Mouse (Mus musculus): Measurements from ENCODE around the gene a. TPM values are rescaled to one million over a fixed set of nuclear protein-coding genes. Genes with fewer than 3 reads are reported as not detected.

Gene a
- polyA plus RNA-seq, 1 experiment: not detected

Other genes starting within 250 kb of the a start
- gene 1700003F12Rik, start 244.3 kb upstream of the a start, polyA plus RNA-seq (2012; ENCODE audit: insufficient read depth, insufficient read length, missing spikeins): not detected in 2 replicates
- gene Actl10, start 239.6 kb upstream of the a start, polyA plus RNA-seq (2012; ENCODE audit: insufficient read depth, insufficient read length, missing spikeins): not detected in 2 replicates
- not detected in 2 replicates for gene Necab3, start 232.5 kb upstream of the a start, polyA plus RNA-seq (2012; ENCODE audit: insufficient read depth, insufficient read length, missing spikeins)
- gene E2f1, start 221.5 kb upstream of the a start, polyA plus RNA-seq (2012; ENCODE audit: insufficient read depth, insufficient read length, missing spikeins): 0.63 and 1.3 TPM in 2 replicates
- 44.4 and 59.3 TPM in 2 replicates for gene Pxmp4, start 187.7 kb upstream of the a start, polyA plus RNA-seq (2012; ENCODE audit: insufficient read depth, insufficient read length, missing spikeins)
- gene Zfp341, start 178.1 kb upstream of the a start, polyA plus RNA-seq (2012; ENCODE audit: insufficient read depth, insufficient read length, missing spikeins): 0.71 and 0.88 TPM in 2 replicates
- not detected in 2 replicates for gene 4930519P11Rik, start 178.0 kb upstream of the a start, polyA plus RNA-seq (2012; ENCODE audit: insufficient read depth, insufficient read length, missing spikeins)
- 108 TPM in 2 replicates for gene Chmp4b, start 139.7 kb upstream of the a start, polyA plus RNA-seq (2012; ENCODE audit: insufficient read depth, insufficient read length, missing spikeins)
- not detected in 2 replicates for gene Gm14214, start 21.4 kb upstream of the a start, polyA plus RNA-seq (2012; ENCODE audit: insufficient read depth, insufficient read length, missing spikeins)
- 51.8 and 60.5 TPM in 2 replicates for gene Raly, start 306 bp upstream of the a start, polyA plus RNA-seq (2012; ENCODE audit: insufficient read depth, insufficient read length, missing spikeins)
- 65.4 and 71.7 TPM in 2 replicates for gene Eif2s2, start 101.5 kb downstream of the a start, polyA plus RNA-seq (2012; ENCODE audit: insufficient read depth, insufficient read length, missing spikeins)
- not detected in 2 replicates for gene Gm14226, start 226.9 kb downstream of the a start, polyA plus RNA-seq (2012; ENCODE audit: insufficient read depth, insufficient read length, missing spikeins)